Mouse (Mus musculus) MEL (cell line): ENCODE data around the gene Ifnar2. TPM values are rescaled to one million over a fixed set of nuclear protein-coding genes. Genes with fewer than 3 reads are reported as not detected.
A peak's percentile ranks its signal among the peaks of the same experiment; 100 is the strongest.

Experiments used
- DNase-seq: peaks from one replicate; pipeline ENCODE4 v3.0.0; 2011; ENCODE audit warnings: low read depth, low spot score
- H3K27ac ChIP-seq: 2 replicates; pipeline ENCODE4 v1.5.1; 2012; ENCODE audit warnings: low read depth, mild to moderate bottlenecking, control low read depth, low read length, moderate library complexity; ENCODE audit not compliant: control insufficient read depth
- H3K27me3 ChIP-seq, 2 experiments: fragments of 150-350 bp in 1 of 2; sonication (generic) in 1 of 2; 2 replicates each; pipeline ENCODE4 v1.6.1; 2012; ENCODE audit warnings: low read length in 2 of 2, mild to moderate bottlenecking in 2 of 2, improper control_type of control experiment in 1 of 2, moderate library complexity in 1 of 2; ENCODE audit not compliant: insufficient read depth in 2 of 2, control insufficient read depth in 1 of 2
- H3K36me3 ChIP-seq, 2 experiments: 2 replicates each; pipeline ENCODE4 v1.6.1; 2012 to 2014; ENCODE audit warnings: low read length in 2 of 2, improper control_type of control experiment in 1 of 2, inconsistent platforms in 1 of 2, mild to moderate bottlenecking in 1 of 2; ENCODE audit not compliant: insufficient read depth in 2 of 2, control insufficient read depth in 1 of 2
- H3K4me1 ChIP-seq, 2 experiments: fragments of 150-350 bp in 1 of 2; sonication (generic) in 1 of 2; 2 replicates each; pipeline ENCODE4 v1.6.1; 2012; ENCODE audit warnings: low read length in 2 of 2, improper control_type of control experiment in 1 of 2, mild to moderate bottlenecking in 1 of 2; ENCODE audit not compliant: insufficient read depth in 2 of 2, control insufficient read depth in 1 of 2
- H3K4me3 ChIP-seq, 2 experiments: fragments of 150-350 bp in 1 of 2; sonication (generic) in 1 of 2; 2 replicates each; pipeline ENCODE4 v1.5.1; 2012; ENCODE audit warnings: low read depth in 2 of 2, low read length in 2 of 2, mild to moderate bottlenecking in 2 of 2, moderate library complexity in 2 of 2, control low read depth in 1 of 2, improper control_type of control experiment in 1 of 2; ENCODE audit not compliant: control insufficient read depth in 1 of 2, insufficient read depth in 1 of 2
- H3K79me2 ChIP-seq: 2 replicates; pipeline ENCODE4 v1.6.1; 2012; ENCODE audit warnings: mild to moderate bottlenecking, low read length, moderate library complexity; ENCODE audit not compliant: control insufficient read depth, poor library complexity, insufficient read depth
- H3K9ac ChIP-seq: 2 replicates; pipeline ENCODE4 v1.6.1; 2012; ENCODE audit warnings: low read depth, mild to moderate bottlenecking, control low read depth, low read length, moderate library complexity; ENCODE audit not compliant: control insufficient read depth, poor library complexity, severe bottlenecking
- H3K9me3 ChIP-seq: fragments of 150-350 bp; sonication (generic); replicated peaks from 2 replicates; pipeline ENCODE4 v1.6.1; 2012; ENCODE audit warnings: mild to moderate bottlenecking, low read length, improper control_type of control experiment, moderate library complexity; ENCODE audit not compliant: insufficient read depth
- CHD1 ChIP-seq: IDR thresholded peaks from 2 replicates; pipeline ENCODE4 v1.6.1; 2012; ENCODE audit warnings: low read depth, mild to moderate bottlenecking, inconsistent platforms, low read length, improper control_type of control experiment
- CTCF ChIP-seq, 3 experiments: IDR thresholded peaks in 2 of 3; conservative IDR thresholded peaks in 1 of 3; 2 replicates each; pipeline ENCODE4 v1.5.1; 2011 to 2012; ENCODE audit warnings: low read length in 3 of 3, low read depth in 2 of 3, mild to moderate bottlenecking in 2 of 3, improper control_type of control experiment in 1 of 3, inconsistent platforms in 1 of 3, mixed read lengths in 1 of 3, moderate library complexity in 1 of 3; ENCODE audit not compliant: control insufficient read depth in 1 of 3, insufficient read depth in 1 of 3, poor library complexity in 1 of 3, severe bottlenecking in 1 of 3
- ELF1 ChIP-seq: IDR thresholded peaks from 2 replicates; pipeline ENCODE4 v1.6.1; 2014; ENCODE audit warnings: low read depth, mild to moderate bottlenecking, inconsistent platforms, low read length, improper control_type of control experiment, moderate library complexity
- EP300 ChIP-seq, 2 experiments: IDR thresholded peaks; 2 replicates each; pipeline ENCODE4 v1.6.1; 2011; ENCODE audit warnings: improper control_type of control experiment in 2 of 2, low read length in 2 of 2, low read depth in 1 of 2, mild to moderate bottlenecking in 1 of 2
- ETS1 ChIP-seq: IDR thresholded peaks from 2 replicates; pipeline ENCODE4 v1.6.1; 2012; ENCODE audit warnings: low read depth, mild to moderate bottlenecking, inconsistent platforms, low read length, improper control_type of control experiment, moderate library complexity
- GATA1 ChIP-seq: IDR thresholded peaks from 2 replicates; pipeline ENCODE4 v1.6.1; 2011; ENCODE audit warnings: low read depth, low read length, improper control_type of control experiment
- HCFC1 ChIP-seq: IDR thresholded peaks from 2 replicates; pipeline ENCODE4 v1.6.1; 2012; ENCODE audit warnings: low read depth, mild to moderate bottlenecking, inconsistent platforms, low read length, improper control_type of control experiment, moderate library complexity
- KAT2A ChIP-seq: conservative IDR thresholded peaks from 2 replicates; pipeline ENCODE4 v1.6.1; 2012; ENCODE audit warnings: low read depth, low read length, improper control_type of control experiment, inconsistent platforms
- MAX ChIP-seq: IDR thresholded peaks from 2 replicates; pipeline ENCODE4 v1.6.1; 2011; ENCODE audit warnings: low read length, improper control_type of control experiment
- MAZ ChIP-seq: IDR thresholded peaks from 2 replicates; pipeline ENCODE4 v1.6.1; 2012; ENCODE audit warnings: low read depth, mild to moderate bottlenecking, inconsistent platforms, low read length, improper control_type of control experiment
- NELFE ChIP-seq: IDR thresholded peaks from 2 replicates; pipeline ENCODE4 v1.6.1; 2011; ENCODE audit warnings: low read depth, low read length, improper control_type of control experiment
- NRF1 ChIP-seq: IDR thresholded peaks from 2 replicates; pipeline ENCODE4 v1.6.1; 2014; ENCODE audit warnings: low read depth, mild to moderate bottlenecking, inconsistent platforms, low read length, improper control_type of control experiment, moderate library complexity; ENCODE audit not compliant: poor library complexity, insufficient read depth, severe bottlenecking
- POLR2A ChIP-seq, 2 experiments: IDR thresholded peaks; 2 replicates each; pipeline ENCODE4 v1.6.1; 2011 to 2012; ENCODE audit warnings: low read length in 2 of 2, mild to moderate bottlenecking in 2 of 2, control low read depth in 1 of 2, improper control_type of control experiment in 1 of 2, low read depth in 1 of 2, moderate library complexity in 1 of 2; ENCODE audit not compliant: control insufficient read depth in 1 of 2, insufficient read depth in 1 of 2, poor library complexity in 1 of 2
- POLR2AphosphoS2 ChIP-seq: IDR thresholded peaks from 2 replicates; pipeline ENCODE4 v1.6.1; 2011; ENCODE audit warnings: low read length, improper control_type of control experiment
- RAD21 ChIP-seq: IDR thresholded peaks from 2 replicates; pipeline ENCODE4 v1.6.1; 2011; ENCODE audit warnings: mild to moderate bottlenecking, low read depth, low read length, improper control_type of control experiment
- RCOR1 ChIP-seq: IDR thresholded peaks from 2 replicates; pipeline ENCODE4 v1.6.1; 2012; ENCODE audit warnings: low read depth, mild to moderate bottlenecking, inconsistent platforms, low read length, improper control_type of control experiment
- SIN3A ChIP-seq: IDR thresholded peaks from 2 replicates; pipeline ENCODE4 v1.6.1; 2012; ENCODE audit warnings: low read length, improper control_type of control experiment, inconsistent platforms
- SMC3 ChIP-seq: IDR thresholded peaks from 2 replicates; pipeline ENCODE4 v1.6.1; 2011; ENCODE audit warnings: low read depth, low read length, improper control_type of control experiment
- TAL1 ChIP-seq: IDR thresholded peaks from 2 replicates; pipeline ENCODE4 v1.6.1; 2012; ENCODE audit warnings: mild to moderate bottlenecking, inconsistent platforms, low read length, moderate library complexity, mixed read lengths
- TBP ChIP-seq: IDR thresholded peaks from 2 replicates; pipeline ENCODE4 v1.8.0; 2011; ENCODE audit warnings: low read depth, low read length, improper control_type of control experiment
- TCF12 ChIP-seq: IDR thresholded peaks from 2 replicates; pipeline ENCODE4 v1.6.1; 2014; ENCODE audit warnings: low read depth, mild to moderate bottlenecking, inconsistent platforms, low read length, improper control_type of control experiment, moderate library complexity
- USF1 ChIP-seq: IDR thresholded peaks from 2 replicates; pipeline ENCODE4 v1.6.1; 2014; ENCODE audit warnings: low read depth, mild to moderate bottlenecking, inconsistent platforms, low read length, improper control_type of control experiment, moderate library complexity
- USF2 ChIP-seq, 2 experiments: IDR thresholded peaks; 2 replicates each; pipeline ENCODE4 v1.6.1; 2011 to 2012; ENCODE audit warnings: improper control_type of control experiment in 2 of 2, low read length in 2 of 2, borderline replicate concordance in 1 of 2, inconsistent platforms in 1 of 2, low read depth in 1 of 2, mild to moderate bottlenecking in 1 of 2; ENCODE audit not compliant: insufficient read depth in 1 of 2
- ZKSCAN1 ChIP-seq: IDR thresholded peaks from 2 replicates; pipeline ENCODE4 v1.6.1; 2012; ENCODE audit warnings: low read depth, mild to moderate bottlenecking, inconsistent platforms, low read length, improper control_type of control experiment, moderate library complexity
- polyA plus RNA-seq, 2 experiments: library from polyadenylated mRNA; stranded (reverse) in 1 of 2; unstranded in 1 of 2; fragments of >175 nt in 1 of 2; fragments of >200 nt in 1 of 2; gene quantifications; 2 replicates each; pipeline versions ENCODE4 v1.2.1 to v1.2.4; 2012; ENCODE audit warnings: low replicate concordance in 2 of 2, low read depth in 1 of 2; ENCODE audit not compliant: insufficient read length in 2 of 2, insufficient read depth in 1 of 2, missing spikeins in 1 of 2
- total RNA-seq: library from RNA; depleted of rRNA; stranded (reverse); fragments of 300-350 nt; gene quantifications from 2 replicates; pipeline ENCODE4 v1.2.3, GENCODE M21; 2012

Ifnar2 gene
- total and polyA plus RNA-seq, 3 experiments, result 21.8 to 38.3 TPM; not detected in 1

GRCm38 (mm10) chr16:91448088-91448487 lies 75.5 kb downstream of the Ifnar2 start:
- Histone ChIP-seq H3K9me3 (no peaks in the 10 kb centered on the region), H3K4me3 (no peak overlapping the region), H3K27me3 (no peaks in the 10 kb centered on the region), H3K9ac (no peak overlapping the region), H3K27ac (peak overlapping the region; percentile 51), H3K79me2 (no peaks in the 10 kb centered on the region), H3K36me3 (peaks cover 0 to 31% of the 10 kb centered on the region in 2 experiments; a peak in 2 of 4 replicates), H3K4me1 (peaks cover 25 to 39% of the 10 kb centered on the region in 2 experiments)
- peak; percentile 38 to 62; a peak in 3 of 4 replicates for TF ChIP-seq EP300 (IDR thresholded peaks at IDR 0.05; ENCODE audit: low read depth in 1 of 2, low read length in 2 of 2)
- TF ChIP-seq CHD1, result no peak
- peak; percentile 33; the same call in 1 of the 2 replicates for TF ChIP-seq MAZ
- TF ChIP-seq TAL1, result no peak
- peak; percentile 10; the same call in 1 of the 2 replicates for TF ChIP-seq TCF12
- TF ChIP-seq POLR2AphosphoS2, result no peak
- no peak for TF ChIP-seq KAT2A
- TF ChIP-seq GATA1, result peak; percentile 79
- no peak for TF ChIP-seq SIN3A
- TF ChIP-seq ETS1, result peak; percentile 72
- no peak for TF ChIP-seq NELFE
- TF ChIP-seq RCOR1, result no peak; the same call in 1 of the 2 replicates
- TF ChIP-seq POLR2A (IDR thresholded peaks at IDR 0.05; ENCODE audit: control insufficient read depth in 1 of 2, insufficient read depth in 1 of 2, low read depth in 1 of 2, low read length in 2 of 2, poor library complexity in 1 of 2), result no peak
- no peak for TF ChIP-seq USF2 (IDR thresholded peaks at IDR 0.05; ENCODE audit: borderline replicate concordance in 1 of 2, insufficient read depth in 1 of 2, low read depth in 1 of 2, low read length in 2 of 2)
- TF ChIP-seq ZKSCAN1, result no peak
- TF ChIP-seq NRF1, result no peak
- no peak; the same call in 1 of the 2 replicates for TF ChIP-seq MAX
- TF ChIP-seq RAD21, result no peak
- no peak for TF ChIP-seq SMC3
- no peak for TF ChIP-seq CTCF (IDR thresholded peaks at IDR 0.05 in 2 of 3, conservative IDR thresholded peaks at IDR 0.05 in 1 of 3; ENCODE audit: control insufficient read depth in 1 of 3, insufficient read depth in 1 of 3, low read depth in 2 of 3, low read length in 3 of 3, poor library complexity in 1 of 3, severe bottlenecking in 1 of 3)
- no peak for TF ChIP-seq TBP
- no peak for TF ChIP-seq HCFC1
- TF ChIP-seq USF1, result no peak
- TF ChIP-seq ELF1, result no peak
- DNase-seq, result peak; percentile 72
